Mouse (Mus musculus) hindbrain, embryonic 13.5 days (tissue): ENCODE data around the gene Bud13. TPM values are rescaled to one million over a fixed set of nuclear protein-coding genes. Genes with fewer than 3 reads are reported as not detected.
"Not testable (repeated sequence)": the region's sequence is repeated elsewhere in the genome, so short reads cannot be mapped to it uniquely, and the experiment has no call there.

Experiments
- ATAC-seq: fragments of 200-750 bp; cut with Nextera tagmentation; 2 replicates; pipeline ENCODE4 v1.8.0; 2017; ENCODE audit warnings: moderate TSS enrichment; ENCODE audit not compliant: low FRiP score
- H3K27ac ChIP-seq: fragments of 300-500 bp; sonication (generic); 2 replicates; pipeline ENCODE4 v1.5.1; 2015; ENCODE audit warnings: inconsistent platforms, mild to moderate bottlenecking, moderate library complexity
- H3K27me3 ChIP-seq: fragments of 300-500 bp; sonication (generic); 2 replicates; pipeline ENCODE4 v1.6.1; 2015; ENCODE audit warnings: mild to moderate bottlenecking, inconsistent platforms
- H3K36me3 ChIP-seq: fragments of 300-500 bp; sonication (generic); 2 replicates; pipeline ENCODE4 v1.6.1; 2015; ENCODE audit warnings: mild to moderate bottlenecking, inconsistent platforms
- H3K4me1 ChIP-seq: fragments of 300-500 bp; sonication (generic); replicated peaks from 2 replicates; pipeline ENCODE4 v1.6.1; 2015; ENCODE audit warnings: inconsistent platforms
- H3K4me2 ChIP-seq: fragments of 300-500 bp; sonication (generic); 2 replicates; pipeline ENCODE4 v1.6.1; 2015; ENCODE audit warnings: inconsistent platforms, mild to moderate bottlenecking, moderate library complexity
- H3K4me3 ChIP-seq: fragments of 300-500 bp; sonication (generic); 2 replicates; pipeline ENCODE4 v1.5.1; 2015; ENCODE audit warnings: mild to moderate bottlenecking, inconsistent platforms
- H3K9ac ChIP-seq: fragments of 300-500 bp; sonication (generic); 2 replicates; pipeline ENCODE4 v1.6.1; 2015; ENCODE audit warnings: mild to moderate bottlenecking, inconsistent platforms
- H3K9me3 ChIP-seq: fragments of 300-500 bp; sonication (generic); 2 replicates; pipeline ENCODE4 v1.6.1; 2016; ENCODE audit warnings: inconsistent platforms
- WGBS: fragments of 180-500 bp; shearing (Covaris S2); methylation state at CpG from one replicate; pipeline ENCODE4 v1.1.7; 2015; 5-methylcytosine and 5-hydroxymethylcytosine counted together
- polyA plus RNA-seq: library from polyadenylated mRNA; unstranded; fragments of >200 nt; fragmentation: Nextera tagmentation; extraction: Ambion mirVana; gene quantifications from 2 replicates; pipeline ENCODE4 v1.2.1, GENCODE M21; 2015

Gene Bud13
- polyA plus RNA-seq, 1 experiment from 2014 or later = 18.3 TPM

- peak overlapping the region; percentile 91 for H3K27ac ChIP-seq
- H3K36me3 ChIP-seq = no peaks in the 10 kb centered on the region
- under 1% methylated on average over 19 of the region's 19 CpGs for WGBS
- peaks cover 4% of the 10 kb centered on the region; the same call in 1 of the 2 replicates for H3K27me3 ChIP-seq
- no peaks in the 10 kb centered on the region for H3K9me3 ChIP-seq
- H3K9ac ChIP-seq = peak overlapping the region; percentile 67
- H3K4me1 ChIP-seq = peaks cover 28% of the 10 kb centered on the region
- ATAC-seq = peak; percentile 21; the same call in 1 of the 2 replicates
- peak overlapping the region; percentile 53 for H3K4me2 ChIP-seq
- peak overlapping the region; percentile 22 for H3K4me3 ChIP-seq
Measured at GRCm38 (mm10) chr9:46329250-46329648, 46.4 kb downstream of the Bud13 start.

DNA sequence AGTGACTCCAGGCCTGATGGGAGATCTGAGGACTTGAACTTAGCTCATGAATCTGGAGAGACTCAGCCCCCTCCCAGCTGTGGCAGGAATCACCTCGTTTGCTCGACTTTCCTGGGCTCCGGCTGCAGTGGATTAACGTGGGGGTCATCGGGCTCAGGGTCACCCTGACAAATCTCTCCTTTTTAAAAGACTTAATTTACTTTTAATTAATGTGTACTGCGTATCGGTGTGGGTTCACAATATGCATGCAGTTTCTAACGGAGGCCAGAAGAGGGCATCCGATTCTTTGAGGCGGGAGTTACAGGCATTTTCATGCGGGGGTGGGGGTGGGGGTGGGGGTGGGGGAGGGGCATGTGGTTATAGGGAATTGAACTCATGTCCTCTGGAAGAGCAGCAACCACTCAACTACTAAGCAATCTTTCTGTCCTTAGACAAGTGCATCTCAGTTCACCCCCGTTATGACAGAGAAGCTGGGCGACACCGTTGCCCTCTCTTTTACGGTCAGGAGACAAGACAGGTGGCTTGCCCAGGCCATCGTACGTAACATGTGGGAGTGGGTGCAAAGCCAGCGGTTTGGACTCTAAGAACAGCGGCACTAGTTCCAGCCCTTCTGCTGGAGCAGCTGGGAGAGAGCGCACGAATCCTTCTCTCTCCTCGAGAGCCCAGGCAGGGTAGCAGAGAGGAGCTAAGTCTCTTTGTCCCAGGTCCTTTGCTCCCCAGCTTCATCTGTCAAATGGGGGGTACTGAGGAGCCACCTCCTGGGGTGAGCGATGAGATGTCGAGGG lies 47.2 kb downstream of the Bud13 start:
- no peaks in the 10 kb centered on the region for H3K36me3 ChIP-seq
- H3K27ac ChIP-seq = 0 out of 2 replicates have a peak overlapping the region, but pooled peaks have one; percentile 91
- H3K4me2 ChIP-seq = no peak overlapping the region

GRCm38 (mm10) chr9:46330586-46330895 lies 47.7 kb downstream of the Bud13 start:
- no peak overlapping the region for H3K4me2 ChIP-seq
- no peaks in the 10 kb centered on the region for H3K9me3 ChIP-seq
- no peaks in the 10 kb centered on the region for H3K36me3 ChIP-seq
- no peak overlapping the region for H3K4me3 ChIP-seq
- H3K27ac ChIP-seq = no peak overlapping the region
- peaks cover 13% of the 10 kb centered on the region; the same call in 1 of the 2 replicates for H3K27me3 ChIP-seq
- ATAC-seq = no peak
- 55% methylated on average over 6 of the region's 6 CpGs for WGBS
- H3K9ac ChIP-seq = no peak overlapping the region
- peaks cover 30% of the 10 kb centered on the region for H3K4me1 ChIP-seq

More for the DNA sequence above, 47.2 kb downstream of the Bud13 start:
- no peak overlapping the region for H3K9ac ChIP-seq
- WGBS = 17% methylated on average over 24 of the region's 24 CpGs
- ATAC-seq = no peak
- H3K4me3 ChIP-seq = no peak overlapping the region
- peaks cover 12% of the 10 kb centered on the region; the same call in 1 of the 2 replicates for H3K27me3 ChIP-seq
- peaks cover 33% of the 10 kb centered on the region for H3K4me1 ChIP-seq
- no peaks in the 10 kb centered on the region for H3K9me3 ChIP-seq

DNA sequence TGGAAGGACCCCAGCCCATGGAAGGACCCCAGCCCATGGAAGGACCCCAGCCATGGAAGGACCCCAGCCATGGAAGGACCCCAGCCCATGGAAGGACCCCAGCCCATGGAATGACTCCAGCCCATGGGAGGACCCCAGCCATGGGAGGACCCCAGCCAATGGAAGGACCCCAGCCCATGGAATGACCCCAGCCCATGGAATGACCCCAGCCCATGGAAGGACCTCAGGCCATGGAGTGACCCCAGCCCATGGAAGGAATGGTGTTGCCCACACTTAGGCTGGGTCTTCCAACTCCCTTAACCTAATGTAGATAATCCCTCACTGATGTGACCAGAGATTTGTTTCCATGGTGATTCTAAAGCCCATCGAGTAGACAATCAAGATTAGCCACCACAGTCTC lies 48.5 kb downstream of the Bud13 start:
- Histone ChIP-seq H3K27ac (no peak overlapping the region), H3K4me3 (no peak overlapping the region), H3K27me3 (peaks cover 13% of the 10 kb centered on the region; the same call in 1 of the 2 replicates), H3K36me3 (no peaks in the 10 kb centered on the region), H3K9ac (no peak overlapping the region), H3K9me3 (no peaks in the 10 kb centered on the region), H3K4me2 (no peak overlapping the region), H3K4me1 (peaks cover 30% of the 10 kb centered on the region)
- WGBS = 74% methylated on average over 1 of the region's 1 CpGs
- no peak for ATAC-seq

DNA sequence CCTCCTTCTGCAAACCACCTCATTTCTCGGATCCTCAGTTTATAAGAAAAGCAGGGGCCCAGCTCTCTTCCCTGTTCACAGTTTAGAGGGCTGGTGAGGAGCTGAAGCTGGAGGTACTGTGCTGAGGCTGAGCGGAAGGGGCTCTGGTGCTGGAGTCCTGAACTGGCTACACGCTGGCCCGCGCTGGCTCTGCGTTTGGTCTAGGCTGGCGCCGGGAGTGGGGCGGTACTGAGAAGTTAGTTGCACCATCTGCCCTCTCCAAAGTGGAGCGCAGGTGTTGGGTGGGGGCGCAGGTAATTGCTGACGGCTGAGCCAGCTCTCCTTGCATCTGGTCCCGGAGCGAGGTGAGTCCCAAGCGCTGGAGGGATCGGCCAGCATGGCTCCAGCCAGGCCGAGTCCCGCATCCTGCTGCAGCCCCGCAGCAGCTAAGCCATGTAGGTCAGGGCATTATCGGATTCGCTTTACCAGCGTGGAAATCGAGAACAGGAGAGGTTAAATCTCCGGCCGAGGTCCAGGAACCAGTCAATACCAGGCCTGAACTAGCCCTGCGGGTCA lies 51.7 kb downstream of the Bud13 start:
- ATAC-seq = no peak
- H3K36me3 ChIP-seq = no peaks in the 10 kb centered on the region
- no peak overlapping the region for H3K9ac ChIP-seq
- peaks cover 35% of the 10 kb centered on the region for H3K4me1 ChIP-seq
- 33% methylated on average over 26 of the region's 26 CpGs for WGBS
- no peak overlapping the region for H3K27ac ChIP-seq
- no peaks in the 10 kb centered on the region for H3K9me3 ChIP-seq
- H3K4me3 ChIP-seq = no peak overlapping the region
- H3K27me3 ChIP-seq = peaks cover 13% of the 10 kb centered on the region; the same call in 1 of the 2 replicates
- no peak overlapping the region for H3K4me2 ChIP-seq

GRCm38 (mm10) chr9:46335461-46335995 lies 52.7 kb downstream of the Bud13 start:
- no peak overlapping the region for H3K9ac ChIP-seq
- H3K4me1 ChIP-seq = peaks cover 33% of the 10 kb centered on the region
- H3K9me3 ChIP-seq = no peaks in the 10 kb centered on the region
- ATAC-seq = no peak
- WGBS = 78% methylated on average over 10 of the region's 10 CpGs
- no peak overlapping the region for H3K4me3 ChIP-seq
- H3K36me3 ChIP-seq = no peaks in the 10 kb centered on the region
- H3K4me2 ChIP-seq = no peak overlapping the region
- H3K27ac ChIP-seq = no peak overlapping the region
- H3K27me3 ChIP-seq = peaks cover 13% of the 10 kb centered on the region; the same call in 1 of the 2 replicates

GRCm38 (mm10) chr9:46336294-46336693 lies 53.5 kb downstream of the Bud13 start:
- WGBS = 68% methylated on average over 13 of the region's 14 CpGs
- not testable (repeated sequence) for ATAC-seq, H3K4me2 ChIP-seq, H3K27ac ChIP-seq, H3K9ac ChIP-seq, H3K4me3 ChIP-seq, H3K36me3 ChIP-seq, H3K9me3 ChIP-seq
- Histone ChIP-seq H3K4me1 (peaks cover 33% of the 10 kb centered on the region), H3K27me3 (peaks cover 13% of the 10 kb centered on the region; the same call in 1 of the 2 replicates)

- 54% methylated on average over 7 of the region's 7 CpGs for WGBS
- Histone ChIP-seq H3K27me3 (peaks cover 13% of the 10 kb centered on the region; the same call in 1 of the 2 replicates), H3K4me3 (no peak overlapping the region), H3K27ac (peak overlapping the region; percentile 70), H3K4me1 (peaks cover 33% of the 10 kb centered on the region), H3K9ac (no peak overlapping the region), H3K9me3 (no peaks in the 10 kb centered on the region), H3K4me2 (no peak overlapping the region), H3K36me3 (no peaks in the 10 kb centered on the region)
- ATAC-seq = peak; percentile 11; the same call in 1 of the 2 replicates
Measured at GRCm38 (mm10) chr9:46337331-46337730, 54.5 kb downstream of the Bud13 start.

- Histone ChIP-seq H3K4me3 (no peak overlapping the region), H3K36me3 (no peaks in the 10 kb centered on the region), H3K9me3 (no peaks in the 10 kb centered on the region), H3K27ac (peak overlapping the region; percentile 70), H3K27me3 (peaks cover 10% of the 10 kb centered on the region; the same call in 1 of the 2 replicates), H3K4me1 (peaks cover 33% of the 10 kb centered on the region), H3K4me2 (no peak overlapping the region), H3K9ac (no peak overlapping the region)
- 0% methylated on average over 3 of the region's 3 CpGs for WGBS
- ATAC-seq = peak; percentile 91
Measured at GRCm38 (mm10) chr9:46337852-46338291, 55.1 kb downstream of the Bud13 start.

DNA sequence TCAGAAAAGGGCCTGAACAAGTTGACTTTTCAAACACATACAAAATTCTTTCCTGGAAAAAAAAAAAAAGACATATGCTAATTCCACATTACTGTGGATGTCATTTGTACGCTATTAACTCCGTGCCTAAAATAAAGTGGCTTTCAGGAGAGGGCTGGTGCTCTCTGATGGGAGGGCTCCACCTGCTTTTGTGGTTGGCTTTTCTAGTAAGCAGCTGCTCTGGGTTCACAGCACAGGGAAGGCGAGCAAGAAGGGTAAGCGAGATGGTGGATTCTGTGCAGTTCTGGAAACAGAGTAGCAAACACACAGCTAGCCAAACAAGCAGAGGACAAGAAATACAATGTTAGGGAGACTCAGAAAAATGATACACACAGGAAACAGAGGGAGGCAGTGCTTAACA lies 55.6 kb downstream of the Bud13 start:
- Histone ChIP-seq H3K4me2 (no peak overlapping the region), H3K4me3 (no peak overlapping the region), H3K27me3 (peaks cover 10% of the 10 kb centered on the region; the same call in 1 of the 2 replicates), H3K4me1 (peaks cover 33% of the 10 kb centered on the region), H3K36me3 (no peaks in the 10 kb centered on the region), H3K27ac (peak overlapping the region; percentile 70), H3K9ac (no peak overlapping the region), H3K9me3 (no peaks in the 10 kb centered on the region)
- 0 out of 2 replicates have a peak, but pooled peaks have one; percentile 28 for ATAC-seq
- 20% methylated on average over 4 of the region's 4 CpGs for WGBS

DNA sequence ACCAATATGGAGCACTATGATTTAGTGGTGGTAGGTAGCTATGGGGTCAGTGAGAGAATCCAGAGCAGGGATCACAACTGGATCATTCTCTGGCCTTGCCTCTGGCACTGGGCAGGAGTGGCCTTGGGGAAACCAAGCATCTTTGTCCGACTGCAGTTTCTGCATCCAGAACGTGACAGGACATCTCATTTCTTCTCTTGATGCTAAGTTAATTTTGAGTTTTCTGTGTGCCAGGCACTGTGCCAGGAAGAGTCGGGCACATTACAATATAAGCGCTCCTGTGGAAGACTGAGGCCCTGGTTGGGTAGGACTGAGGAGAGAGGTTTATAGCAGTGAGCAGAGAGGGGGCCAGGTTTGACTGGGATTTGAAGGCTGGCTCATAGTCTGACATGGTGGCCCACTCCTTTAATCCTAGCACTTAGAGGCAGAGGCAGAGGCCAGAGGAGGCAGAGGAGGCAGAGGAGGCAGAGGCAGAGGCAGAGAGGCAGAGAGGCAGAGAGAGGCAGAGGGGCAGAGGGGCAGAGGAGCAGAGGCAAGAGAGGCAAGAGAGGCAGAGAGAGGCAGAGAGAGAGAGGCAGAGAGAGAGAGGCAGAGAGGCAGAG lies 56.3 kb downstream of the Bud13 start:
- WGBS = 85% methylated on average over 4 of the region's 4 CpGs
- no peak for ATAC-seq
- peak overlapping the region; percentile 70; the same call in 1 of the 2 replicates for H3K27ac ChIP-seq

More for the DNA sequence above, 56.3 kb downstream of the Bud13 start:
- no peak overlapping the region for H3K9ac ChIP-seq
- peaks cover 32% of the 10 kb centered on the region for H3K4me1 ChIP-seq
- no peaks in the 10 kb centered on the region for H3K36me3 ChIP-seq
- no peak overlapping the region for H3K4me3 ChIP-seq
- no peaks in the 10 kb centered on the region for H3K9me3 ChIP-seq
- no peak overlapping the region for H3K4me2 ChIP-seq
- peaks cover 9% of the 10 kb centered on the region; the same call in 1 of the 2 replicates for H3K27me3 ChIP-seq
